ENCODE assay signal across 30 mouse cellular contexts in the genomic region with DNA sequence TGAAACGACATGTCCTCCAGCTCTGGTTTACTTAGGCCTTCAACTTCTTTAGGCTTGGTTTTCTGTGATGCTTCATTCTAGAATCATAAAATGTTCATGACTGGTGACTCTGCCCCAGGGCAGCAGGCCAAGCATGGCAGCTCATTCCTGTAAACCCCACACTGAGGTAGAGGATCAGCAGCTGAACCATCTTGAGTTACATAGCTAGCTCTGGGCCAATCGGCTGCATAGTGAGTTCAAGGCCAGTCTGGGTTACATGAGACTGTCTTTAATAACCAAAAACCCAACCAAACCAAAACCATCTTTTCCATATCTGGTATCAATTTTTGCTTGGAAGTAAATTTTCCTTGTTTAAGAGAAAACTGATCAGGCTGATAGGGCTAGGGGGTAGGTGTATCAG. TPM values are rescaled to one million over a fixed set of nuclear protein-coding genes. Genes with fewer than 3 reads are reported as not detected.
"Had no signal": no experiment of that assay in that cellular context is flagged by ENCODE, and none has a peak within 500 bp of the region (broad histone marks: within the 10 kb centered on the region; RNA-seq: fewer than 3 reads in every experiment).

No protein-coding gene starts in this region.

- H3K9ac ChIP-seq: heart, embryonic 12.5 days; hindbrain, embryonic 12.5 days; hindbrain, embryonic 14.5 days; intestine, embryonic 15.5 days; limb, embryonic 12.5 days; liver, embryonic 13.5 days had no signal

- ATAC-seq: hindbrain, embryonic 16.5 days; inflammation-experienced regulatory T-cells, adult 6 months; intestine, embryonic 15.5 days; intestine, postnatal 0 days had no signal

- H3K27ac ChIP-seq: gastrocnemius, adult 2 months; heart, embryonic 10.5 days; hindbrain, embryonic 10.5 days; hindbrain, embryonic 12.5 days; hindbrain, embryonic 14.5 days; intestine, embryonic 15.5 days; kidney, postnatal 0 days; left cerebral cortex, adult 2 months; limb, embryonic 10.5 days; limb, embryonic 12.5 days; liver, embryonic 13.5 days had no signal

- H3K36me3 ChIP-seq: heart, embryonic 10.5 days; heart, embryonic 12.5 days; hindbrain, embryonic 10.5 days; hindbrain, embryonic 12.5 days; intestine, embryonic 15.5 days; limb, embryonic 10.5 days; limb, embryonic 12.5 days; liver, embryonic 13.5 days had no signal

- H3K4me2 ChIP-seq: heart, embryonic 12.5 days; hindbrain, embryonic 12.5 days; hindbrain, embryonic 14.5 days; intestine, embryonic 15.5 days; limb, embryonic 12.5 days; liver, embryonic 11.5 days; liver, embryonic 13.5 days had no signal

- H3K4me3 ChIP-seq: gastrocnemius, adult 2 months; heart, embryonic 10.5 days; heart, embryonic 12.5 days; hindbrain, embryonic 10.5 days; hindbrain, embryonic 12.5 days; intestine, embryonic 15.5 days; left cerebral cortex, adult 2 months; limb, embryonic 10.5 days; limb, embryonic 12.5 days; liver, embryonic 13.5 days had no signal

- H3K4me1 ChIP-seq: heart, embryonic 12.5 days; limb, embryonic 12.5 days; liver, embryonic 13.5 days had no signal

- H3K27me3 ChIP-seq: heart, embryonic 12.5 days; intestine, embryonic 15.5 days; liver, embryonic 13.5 days had no signal

- DNase-seq: gastrocnemius, adult 2 months; gastrocnemius, postnatal 10 days; gastrocnemius, postnatal 25 days; heart, adult 18-20 months; heart, postnatal 10 days; heart, postnatal 4 days; kidney, adult 18-20 months; kidney, adult 8-10 months; kidney, postnatal 14 days; kidney, postnatal 36 days; liver; liver, embryonic 13.5 days had no signal

- H3K9me3 ChIP-seq: heart, embryonic 10.5 days; heart, embryonic 12.5 days; hindbrain, embryonic 10.5 days; hindbrain, embryonic 12.5 days; intestine, embryonic 15.5 days; limb, embryonic 10.5 days; limb, embryonic 12.5 days; liver, embryonic 13.5 days had no signal

RNA-seq across cellular contexts. Expression of gene Myl10, which starts 57.8 kb away (rescaled TPM):
- polyA plus RNA-seq: heart, embryonic 10.5 days; heart, embryonic 12.5 days; heart, embryonic 14.5 days; hindbrain, embryonic 10.5 days; hindbrain, embryonic 12.5 days; hindbrain, embryonic 14.5 days; hindbrain, embryonic 16.5 days; intestine, embryonic 15.5 days; intestine, postnatal 0 days; kidney, embryonic 14.5 days; kidney, postnatal 0 days; large intestine, adult 2 months; limb, embryonic 10.5 days; limb, embryonic 12.5 days; limb, embryonic 14.5 days; liver, embryonic 11.5 days; liver, embryonic 13.5 days had no signal
